Mouse (Mus musculus) adrenal gland, adult (tissue): ENCODE data around the gene Pnmt.
"Not testable (repeated sequence)": the region's sequence is repeated elsewhere in the genome, so short reads cannot be mapped to it uniquely, and the experiment has no call there.

Experiments
- DNase-seq, 2 experiments: peaks; one replicate each; pipeline ENCODE4 v3.0.0; 2022 to 2023; ENCODE audit warnings: low spot score in 1 of 2; ENCODE audit not compliant: inconsistent age in 2 of 2

Gene Pnmt

DNA sequence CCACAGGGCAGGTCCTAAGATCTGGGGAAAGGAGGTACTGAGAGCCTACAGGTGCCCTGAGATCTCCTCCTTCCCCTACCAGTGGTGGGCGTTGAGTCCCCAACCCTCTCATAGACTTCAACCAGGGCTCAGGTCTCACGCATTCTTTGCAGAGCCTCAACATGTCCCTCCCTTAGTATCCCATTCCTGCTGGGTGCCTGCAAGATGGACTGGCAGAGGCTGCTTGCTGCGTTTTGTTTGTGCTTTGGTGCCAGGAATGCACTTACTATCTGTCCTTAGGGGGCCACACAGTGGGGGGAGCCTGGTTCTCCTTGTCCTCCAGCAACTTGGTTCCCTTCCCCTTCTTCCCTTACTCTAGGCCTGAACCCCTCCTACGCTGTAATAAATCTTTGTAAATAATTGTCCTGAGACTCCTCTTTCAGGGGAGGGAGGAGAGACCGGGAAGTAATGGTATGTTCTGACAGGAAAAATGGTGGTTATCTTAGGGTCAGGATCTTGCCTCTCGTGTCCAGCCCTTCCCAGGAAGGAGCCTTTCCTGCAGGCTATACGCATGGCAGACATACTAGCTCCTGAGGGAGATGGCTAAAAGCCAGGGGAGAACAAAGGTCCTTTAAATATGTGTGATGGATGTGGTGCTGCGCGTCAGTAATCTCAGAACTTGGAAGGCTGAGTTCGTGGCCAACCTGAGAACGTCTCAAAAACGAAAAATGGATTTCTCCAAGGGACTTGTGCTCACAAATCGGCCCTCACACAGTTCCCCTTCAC, 28.7 kb upstream of the Pnmt start:
- DNase-seq, result no peak

DNA sequence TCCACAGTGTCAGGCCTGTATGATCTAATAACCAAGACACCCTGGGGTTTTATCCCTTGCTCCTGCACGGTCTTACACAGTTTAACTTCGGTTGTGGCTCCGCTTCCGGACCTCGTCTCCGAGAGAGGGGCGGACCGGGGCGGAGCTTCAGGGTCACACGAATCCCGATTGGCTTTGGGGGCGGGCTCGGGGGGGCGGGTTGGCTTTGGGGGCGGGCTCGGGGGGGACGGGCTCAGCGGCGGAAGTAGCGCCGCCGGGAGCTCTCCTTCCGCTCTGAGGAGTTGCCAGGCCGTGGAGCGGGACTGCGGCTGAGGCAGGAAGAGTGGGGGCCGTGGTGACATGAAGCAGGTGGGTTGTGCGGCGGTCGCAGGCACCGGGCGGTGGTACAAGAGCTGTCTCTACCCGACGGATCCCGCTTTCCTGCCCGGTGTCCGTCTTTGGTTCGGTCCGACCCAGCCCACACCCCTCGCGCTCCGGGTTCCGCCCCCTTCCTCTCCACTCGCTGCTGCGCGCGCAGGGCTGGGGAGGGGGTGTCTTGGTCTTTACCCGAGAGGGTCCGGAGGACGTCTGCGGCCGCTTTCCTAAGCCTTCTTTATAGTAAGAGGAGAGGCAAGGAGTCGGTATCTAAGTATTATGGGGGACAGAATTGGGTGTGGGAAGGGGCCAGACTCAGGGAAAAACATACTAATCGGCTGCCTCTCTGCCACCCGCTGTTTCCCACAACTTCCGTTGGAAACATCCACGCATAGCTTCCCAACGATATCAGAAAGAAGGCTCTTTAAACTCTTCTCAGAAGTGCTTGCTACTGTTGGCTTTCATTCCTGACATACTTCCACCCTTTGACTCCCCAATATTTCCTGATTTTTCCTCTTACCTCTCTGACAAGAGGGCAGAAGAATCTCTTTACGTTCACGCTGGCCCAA, 27.8 kb upstream of the Pnmt start, which contains the start of gene Stard3:
Stard3 (plus strand) TSS at position 208 of the 923 bp plus-strand sequence.
- DNase-seq, result peak; percentile 91 to 95

DNA sequence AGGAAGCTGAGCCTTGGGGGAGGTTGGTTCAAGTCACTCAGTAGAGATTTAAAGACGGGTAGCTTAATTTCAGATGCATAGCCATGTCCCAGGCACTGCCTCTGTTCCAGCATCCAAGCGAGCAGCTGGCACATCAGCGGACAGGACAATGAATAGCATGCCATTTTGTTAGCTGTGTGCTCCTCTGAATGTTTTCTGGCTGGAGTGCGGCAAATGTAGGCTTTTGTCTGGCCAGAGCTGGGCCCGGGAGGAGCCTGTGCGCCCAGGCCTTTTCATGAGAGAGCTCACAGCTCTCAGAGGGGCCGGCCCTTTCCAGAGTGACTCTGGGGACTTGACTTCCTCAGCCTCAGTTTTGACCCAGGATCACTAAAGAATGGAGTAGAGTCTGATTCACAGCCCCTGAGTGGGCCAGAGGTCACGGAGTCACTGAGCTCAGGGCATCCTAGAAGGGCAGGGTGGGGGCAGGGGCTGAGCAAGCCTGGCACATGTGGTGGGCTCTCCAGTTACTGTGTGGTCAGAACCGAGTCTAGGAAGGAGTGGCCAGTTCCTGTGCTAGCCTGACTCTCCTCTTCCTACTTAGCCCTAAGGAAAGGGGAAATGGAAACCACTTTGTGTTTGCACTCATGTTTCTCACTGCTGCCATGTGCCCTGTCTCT, 25.3 kb upstream of the Pnmt start:
- no peak for DNase-seq

DNA sequence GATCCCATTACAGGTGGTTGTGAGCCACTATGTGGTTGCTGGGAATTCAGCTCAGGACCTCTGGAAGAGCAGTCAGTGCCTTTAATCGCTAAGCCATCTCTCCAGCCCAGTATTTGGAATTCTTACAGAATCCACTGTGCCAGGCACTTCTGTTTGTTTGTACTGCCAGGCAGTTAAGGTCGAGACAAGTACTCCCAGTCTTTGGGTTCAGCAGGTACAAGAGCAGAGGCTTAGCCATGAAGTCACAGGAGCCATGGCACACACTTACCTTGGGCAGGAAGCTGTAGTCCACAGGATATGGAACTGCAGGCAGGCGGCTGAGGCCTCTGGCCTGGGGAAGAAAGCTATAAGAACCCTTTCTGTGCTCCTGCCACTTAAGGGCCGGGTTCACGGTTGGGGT, 22.4 kb upstream of the Pnmt start:
- no peak for DNase-seq

DNA sequence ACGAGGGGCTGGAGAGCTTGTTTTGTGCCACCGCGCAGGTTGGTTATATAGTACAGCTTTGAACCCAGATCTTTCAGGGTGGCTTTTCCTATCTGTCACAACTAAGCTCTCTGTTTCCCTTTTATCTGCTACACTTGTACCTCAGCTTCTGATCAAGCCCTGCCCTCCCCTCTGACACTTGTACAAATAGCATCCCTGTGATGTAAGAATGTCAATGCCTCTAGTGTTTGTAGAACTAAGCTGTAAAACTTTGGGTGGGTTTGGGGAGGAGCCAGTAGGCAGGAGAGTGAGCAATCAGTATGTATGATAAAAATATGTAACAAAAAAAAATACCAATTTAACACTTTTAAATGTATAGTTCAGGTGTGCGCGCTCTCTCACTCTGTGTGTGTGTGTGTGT, 21.8 kb upstream of the Pnmt start:
- no peak for DNase-seq

DNA sequence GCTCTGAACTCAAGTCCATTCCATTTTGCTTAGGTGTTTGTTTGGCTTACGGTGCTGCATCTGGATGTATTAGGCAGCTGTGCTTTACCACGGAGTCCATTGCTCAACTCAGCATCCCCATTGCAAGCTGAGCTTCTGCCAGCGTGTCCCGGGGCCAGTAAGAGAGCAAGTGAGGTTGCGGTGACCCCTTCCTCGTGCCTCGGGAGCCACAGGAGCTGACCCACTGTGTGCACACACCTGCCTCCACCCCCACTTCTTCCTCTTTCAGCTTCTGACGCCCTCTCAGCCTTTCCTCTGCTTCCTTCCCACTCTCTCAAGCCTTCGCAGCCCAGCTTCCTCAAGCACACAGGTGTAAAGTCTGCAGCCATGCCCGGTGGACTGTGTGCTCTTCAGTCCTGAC, 20.0 kb upstream of the Pnmt start:
- no peak for DNase-seq

DNA sequence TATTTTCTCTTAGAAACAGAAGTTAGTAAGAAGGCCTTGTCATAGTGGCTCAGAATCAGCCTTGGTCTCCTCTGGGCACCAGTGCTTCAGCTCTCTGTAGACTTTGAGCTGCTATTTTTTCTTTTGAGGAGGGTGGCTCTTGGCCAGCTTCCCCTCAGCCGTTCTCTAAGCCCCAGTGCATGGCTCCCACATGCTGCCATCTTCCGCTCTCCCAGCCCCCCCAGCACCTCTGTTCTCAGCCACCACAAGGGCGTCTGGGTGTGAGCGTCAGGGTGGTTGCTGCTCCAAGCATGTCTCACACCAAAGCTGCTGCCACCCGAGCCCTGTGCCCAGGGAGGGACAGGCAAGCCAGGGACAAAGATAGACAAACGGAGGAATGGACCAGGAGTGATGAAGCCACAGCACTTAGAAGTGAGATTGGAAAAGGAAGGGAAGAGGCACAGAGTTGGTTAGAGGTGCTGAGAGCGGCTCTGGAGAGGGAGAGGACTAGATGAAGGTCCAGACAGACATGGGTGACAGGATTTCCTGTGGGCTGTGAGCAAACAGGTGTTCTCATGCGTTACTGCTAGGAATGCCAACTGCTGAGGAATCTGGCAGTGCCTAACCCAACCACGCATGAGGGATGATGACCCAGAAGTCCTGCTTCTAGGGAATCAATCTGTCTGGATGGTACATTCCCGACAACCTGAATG, 18.9 kb upstream of the Pnmt start:
- DNase-seq, result no peak

DNA sequence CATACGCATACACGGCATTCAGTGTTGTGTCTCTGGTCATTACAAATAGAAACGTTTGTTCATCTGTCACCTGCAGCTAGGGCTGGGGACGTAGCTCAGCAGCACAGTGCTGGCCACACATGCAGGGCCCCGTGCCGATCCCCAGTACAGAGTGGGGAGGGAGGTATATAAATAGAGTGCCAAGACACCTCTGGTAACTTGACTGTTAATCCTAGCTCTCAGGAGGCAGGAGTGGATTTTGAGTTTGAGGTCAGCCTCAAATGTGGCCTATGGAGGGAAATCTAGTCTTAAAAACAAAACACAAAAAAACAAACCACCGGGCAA, 18.4 kb upstream of the Pnmt start:
- no peak for DNase-seq

DNA sequence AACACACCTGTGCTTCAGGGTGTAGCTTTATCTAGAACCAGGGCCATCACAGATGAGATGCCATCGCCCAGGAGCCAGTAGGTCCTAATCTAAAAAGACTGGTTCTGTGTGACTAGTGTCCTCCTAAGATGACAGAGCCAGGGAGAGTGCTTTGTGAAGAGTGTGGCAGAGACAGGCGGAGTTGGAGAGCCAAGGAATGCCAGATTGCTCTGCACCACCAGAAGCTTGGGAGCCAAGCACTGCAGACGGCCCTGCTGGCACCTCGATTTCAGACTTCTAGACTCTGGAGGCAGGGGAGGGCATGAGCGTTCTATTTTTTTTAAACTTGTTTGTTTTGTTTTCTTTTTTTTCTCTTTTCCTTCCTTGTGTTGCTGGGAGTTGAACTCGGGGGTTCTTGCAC, 16.9 kb upstream of the Pnmt start:
- no peak for DNase-seq

DNA sequence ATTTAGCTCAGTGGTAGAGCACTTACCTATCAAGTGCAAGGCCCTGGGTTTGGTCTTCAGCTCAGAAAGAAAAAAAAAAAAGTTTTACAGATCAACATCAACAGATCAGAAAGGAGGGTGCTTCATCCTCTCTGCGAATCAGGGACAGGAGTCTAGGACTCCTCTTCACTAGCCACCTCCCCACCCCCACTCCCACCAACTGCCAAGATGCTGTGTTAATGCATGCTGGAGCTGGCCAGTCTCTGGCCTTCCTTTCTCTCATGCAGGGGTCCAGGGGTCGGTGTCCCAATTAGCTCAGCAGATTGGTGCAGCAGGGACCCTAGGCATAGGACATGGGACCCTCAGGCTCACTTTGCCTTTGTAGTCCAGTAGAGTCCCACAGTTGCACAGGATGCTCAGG, 15.7 kb upstream of the Pnmt start:
- DNase-seq, result no peak

DNA sequence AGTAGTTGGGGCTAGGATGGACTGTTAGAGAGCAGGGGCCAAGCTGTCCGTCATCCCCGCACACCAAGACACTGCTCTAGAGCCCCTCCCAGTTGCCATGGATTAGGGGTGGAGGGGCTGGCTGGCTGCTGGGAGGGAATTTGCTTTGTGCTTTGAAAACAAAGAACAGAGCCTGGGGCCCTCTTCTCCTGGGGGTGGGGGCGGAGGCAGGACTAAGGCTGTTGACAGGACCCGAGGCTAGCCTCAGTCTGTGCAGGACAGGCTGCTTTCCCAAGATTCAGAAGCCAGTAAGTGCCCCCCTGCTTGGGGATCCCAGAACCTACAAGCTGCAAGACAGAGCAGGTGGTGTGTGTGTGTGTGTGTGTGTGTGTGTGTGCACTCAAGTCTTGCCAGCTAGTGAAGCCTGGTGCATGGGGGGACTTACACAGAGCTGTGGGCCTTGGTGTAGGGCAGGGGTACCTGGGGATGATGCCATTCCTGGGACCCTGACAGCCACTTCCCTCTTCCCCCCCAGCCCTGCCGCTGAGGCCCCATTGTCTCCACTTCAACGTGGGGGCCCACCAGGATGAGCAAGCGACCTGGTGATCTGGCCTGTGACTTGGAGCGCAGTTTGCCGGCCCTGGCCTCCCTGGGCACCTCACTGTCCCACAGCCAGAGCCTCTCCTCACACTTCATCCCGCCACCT, 14.6 kb upstream of the Pnmt start:
- no peak for DNase-seq

DNA sequence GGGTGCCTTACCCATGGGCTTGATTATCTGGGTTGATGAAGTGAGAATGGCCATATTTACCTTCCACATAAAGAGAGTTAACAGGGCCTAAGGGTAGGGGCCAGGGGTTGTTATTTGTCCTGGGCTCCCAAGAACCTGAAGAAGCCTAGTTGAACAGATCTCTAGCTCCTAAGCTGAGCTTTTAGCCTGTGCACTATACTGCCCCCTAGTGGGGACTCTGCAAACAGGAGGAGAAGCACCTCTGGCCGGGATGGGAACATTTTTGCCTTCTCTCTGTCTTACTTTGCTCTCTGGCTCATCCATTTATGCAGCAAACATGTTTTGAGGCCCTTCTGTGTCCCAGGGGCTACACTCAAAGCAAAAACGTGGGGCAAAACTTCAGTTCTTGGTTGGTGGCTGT, 13.8 kb upstream of the Pnmt start:
- DNase-seq, result peak in 1 of 2 experiments; percentile 82

DNA sequence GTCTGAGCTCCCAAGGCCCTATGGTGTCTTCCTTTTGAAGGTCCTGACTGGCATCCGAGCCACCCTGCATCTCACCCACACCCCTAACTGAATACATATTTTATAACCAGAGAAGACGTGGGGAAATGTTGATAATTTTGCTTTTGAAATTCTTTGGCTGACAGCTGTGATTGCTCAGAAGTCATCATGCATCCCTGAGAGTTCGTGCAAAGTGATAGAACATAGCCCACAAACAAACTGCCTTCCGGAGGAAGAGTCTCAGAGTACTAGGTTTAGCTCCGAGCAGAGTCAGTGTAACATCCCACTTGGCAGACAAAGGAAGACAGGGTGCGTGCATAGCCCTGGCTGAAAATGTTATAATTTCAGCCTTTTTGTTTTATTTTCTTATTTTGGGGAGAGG, 13.0 kb upstream of the Pnmt start:
- no peak for DNase-seq

DNA sequence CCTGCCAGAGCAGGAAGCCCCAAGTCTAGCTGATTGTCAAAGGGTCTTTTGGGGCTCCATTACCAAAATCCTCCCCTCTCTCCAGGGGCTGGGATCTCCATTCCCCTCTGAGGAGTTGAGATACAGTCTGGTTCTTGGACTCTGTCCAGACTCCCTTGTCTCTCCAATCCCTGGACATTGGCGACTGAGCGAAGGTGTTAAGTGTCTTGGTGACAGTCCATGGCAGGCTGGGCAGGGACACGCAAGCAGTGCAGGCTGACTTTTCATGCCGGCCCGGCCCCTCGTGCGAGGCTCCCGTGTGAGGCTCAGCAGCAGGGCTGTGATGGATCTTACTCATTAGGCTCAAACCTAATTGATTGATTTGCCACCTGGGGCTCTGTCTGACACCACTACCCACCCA, 12.0 kb upstream of the Pnmt start:
- DNase-seq, result no peak

DNA sequence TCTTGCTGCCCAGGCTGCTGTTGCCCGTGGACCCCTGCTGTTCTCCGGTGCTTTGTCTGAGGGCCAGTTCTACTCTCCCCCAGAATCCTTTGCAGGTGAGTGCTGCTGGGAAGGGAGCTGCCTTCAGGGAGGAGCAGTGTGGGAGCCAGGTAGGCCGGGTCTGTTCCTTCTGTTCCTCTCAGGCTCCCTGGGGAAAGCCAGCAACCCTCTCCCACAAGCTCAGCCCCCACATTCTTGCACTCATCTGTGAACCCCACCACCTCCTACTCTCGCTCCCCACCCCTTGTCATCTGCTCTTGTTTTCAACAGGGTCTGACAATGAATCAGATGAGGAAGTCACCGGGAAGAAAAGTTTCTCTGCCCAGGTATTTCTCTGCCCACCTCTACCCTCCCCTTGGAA, 9.5 kb upstream of the Pnmt start:
- no peak for DNase-seq

DNA sequence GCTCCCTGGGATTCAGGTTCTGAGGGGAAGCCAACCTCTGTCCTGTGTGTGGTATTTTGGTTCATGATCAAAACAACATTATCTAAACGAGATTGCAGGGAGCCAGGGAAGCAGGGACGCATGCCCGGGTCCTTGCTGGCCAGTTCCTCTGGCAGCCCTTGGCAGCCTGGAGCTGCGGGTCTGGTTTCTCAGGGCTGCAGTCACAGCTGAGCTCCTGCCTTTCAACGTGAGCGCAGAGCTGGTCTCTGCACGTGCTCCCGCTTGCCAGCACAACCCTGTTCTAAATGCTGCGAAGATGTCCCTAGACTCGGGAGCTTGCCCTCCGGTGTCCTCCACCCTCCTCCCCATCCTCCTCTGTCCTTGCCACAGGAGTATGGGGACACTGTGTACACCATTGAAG, 8.5 kb upstream of the Pnmt start:
- DNase-seq, result no peak

DNA sequence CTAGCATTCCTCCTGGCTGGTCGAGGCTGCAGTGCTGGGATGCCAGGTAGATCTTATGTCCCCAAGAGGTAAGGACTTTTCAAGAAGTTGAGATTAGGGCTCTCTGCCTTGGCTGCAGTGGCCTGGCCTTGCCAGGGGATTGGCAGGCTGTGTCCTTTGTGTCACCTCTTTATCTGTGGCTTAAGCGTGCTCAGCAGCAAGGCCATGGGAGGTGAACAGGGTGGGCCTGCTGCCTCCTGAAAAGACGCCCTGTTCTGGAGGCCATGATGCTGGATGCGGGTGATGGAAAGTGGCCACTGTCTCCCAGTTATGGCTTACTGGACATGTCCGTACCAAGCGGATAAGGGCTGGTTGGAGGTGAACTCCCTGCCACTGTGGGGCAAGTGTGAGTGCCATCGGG, 6.9 kb upstream of the Pnmt start:
- DNase-seq, result no peak

DNA sequence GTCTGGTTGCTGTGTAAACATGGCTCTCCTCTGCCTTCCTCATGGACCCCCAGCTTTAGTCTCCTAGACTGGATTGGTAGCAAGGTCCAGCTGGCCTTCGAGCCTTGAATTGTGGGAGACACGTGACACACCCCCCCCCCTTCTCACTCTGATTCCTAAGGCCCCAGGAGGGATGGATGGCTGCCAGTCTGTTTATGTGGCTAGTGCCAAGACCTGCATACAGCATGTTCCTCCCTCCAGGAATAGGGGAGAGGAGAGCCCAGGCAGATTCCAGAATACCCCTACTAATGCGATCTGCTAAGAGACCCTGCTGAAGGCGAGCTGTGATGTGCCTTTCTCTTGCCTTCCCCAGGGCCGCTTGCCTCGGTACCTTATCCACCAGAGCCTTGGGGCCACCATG, 6.1 kb upstream of the Pnmt start:
- no peak for DNase-seq

DNA sequence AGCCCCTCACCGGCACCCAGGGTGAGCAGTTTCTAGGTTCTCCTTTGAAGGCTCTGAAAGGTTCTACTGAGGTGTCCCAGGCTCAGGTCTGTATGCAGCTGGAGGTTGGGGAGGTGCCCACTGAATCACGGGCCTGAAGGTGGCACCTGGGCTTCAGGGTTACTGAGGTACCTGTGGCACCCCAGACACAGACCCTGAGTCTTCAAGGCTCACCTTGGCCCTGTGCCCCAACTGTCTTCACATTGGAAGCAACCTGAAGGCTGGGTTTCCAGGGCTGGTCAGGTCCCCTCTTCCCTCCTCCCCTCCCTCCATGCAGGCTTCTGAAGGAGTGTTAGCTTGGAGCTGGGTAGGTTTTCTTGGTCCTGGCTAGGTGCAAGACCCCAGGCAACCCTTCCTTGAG, 4.6 kb upstream of the Pnmt start:
- DNase-seq, result no peak

DNA sequence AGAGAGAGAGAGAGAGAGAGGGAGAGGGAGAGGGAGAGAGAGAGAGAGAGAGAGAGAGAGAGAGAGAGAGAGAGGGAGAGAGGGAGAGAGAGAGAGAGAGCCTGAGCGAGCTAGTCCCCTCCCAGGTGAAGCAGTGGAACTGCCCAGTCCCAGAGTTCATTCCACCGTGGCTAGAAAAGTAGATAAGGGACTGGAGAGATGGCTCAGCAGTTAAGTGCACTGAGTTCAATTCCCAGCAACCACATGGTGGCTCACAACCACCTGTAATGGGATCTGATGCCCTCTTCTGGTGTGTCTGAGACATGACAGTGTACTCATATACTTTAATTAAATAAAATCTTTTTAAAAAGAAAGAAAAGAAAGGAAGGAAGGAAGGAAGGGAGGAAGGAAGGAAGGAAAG, 3.8 kb upstream of the Pnmt start:
- DNase-seq, result not testable (repeated sequence)
